9 mouse cellular contexts compared by ENCODE assay signal in genomic region chr12:40133573-40134271, GRCm38 (mm10). TPM values are rescaled to one million over a fixed set of nuclear protein-coding genes. Genes with fewer than 3 reads are reported as not detected.
DNase-seq lines count a peak whose midpoint lies in the region; ATAC-seq and TF ChIP-seq lines count a peak whose summit lies in the region.
"Had no signal": no experiment of that assay in that cellular context is flagged by ENCODE, and none has a peak within 500 bp of the region (broad histone marks: within the 10 kb centered on the region; RNA-seq: fewer than 3 reads in every experiment).

Gene Scin (minus strand): TSS chr12:40134228.

- no peaks in the 10 kb centered on the region for H3K36me3 ChIP-seq in forebrain, embryonic 16.5 days (ENCODE audit: control insufficient read depth, insufficient read depth)
- no peaks in the 10 kb centered on the region for H3K36me3 ChIP-seq in intestine, postnatal 0 days (ENCODE audit: control insufficient read depth, insufficient read depth)
- no peaks in the 10 kb centered on the region for H3K36me3 ChIP-seq in liver, postnatal 0 days (replicated peaks; ENCODE audit: insufficient read depth, low read length)

- no peak within 1 kb of the TSS for H3K27ac ChIP-seq in forebrain, embryonic 16.5 days (ENCODE audit: low read length)
- H3K27ac ChIP-seq in intestine, postnatal 0 days (ENCODE audit: low read depth, low read length) = no peak within 1 kb of the TSS
- H3K27ac ChIP-seq in liver, postnatal 0 days (ENCODE audit: low read depth) = no peak within 1 kb of the TSS
- no peak within 1 kb of the TSS for H3K27ac ChIP-seq in olfactory bulb, adult 2 months (ENCODE audit: insufficient read depth, low read depth, low read length)

- H3K9me3 ChIP-seq in forebrain, embryonic 16.5 days (ENCODE audit: control insufficient read depth, low read length) = no peaks in the 10 kb centered on the region
- no peaks in the 10 kb centered on the region for H3K9me3 ChIP-seq in intestine, postnatal 0 days (ENCODE audit: control insufficient read depth)
- no peaks in the 10 kb centered on the region for H3K9me3 ChIP-seq in liver, postnatal 0 days (ENCODE audit: low read length)

- H3K9ac ChIP-seq in forebrain, embryonic 16.5 days (replicated peaks; ENCODE audit: low read depth, low read length) = peak within 1 kb of the TSS; percentile 49
- H3K9ac ChIP-seq in intestine, postnatal 0 days (ENCODE audit: low read depth, low read length) = peak within 1 kb of the TSS; percentile 28
- H3K9ac ChIP-seq in liver, postnatal 0 days (replicated peaks) = no peak within 1 kb of the TSS

- intact Hi-C loops in gastrocnemius, postnatal 36 days (cut with DNase I) = no loop called here

- peak within 1 kb of the TSS; percentile 86 for H3K4me2 ChIP-seq in forebrain, embryonic 16.5 days (ENCODE audit: low read length)
- H3K4me2 ChIP-seq in intestine, postnatal 0 days (replicated peaks; ENCODE audit: low read depth) = peak within 1 kb of the TSS; percentile 88
- H3K4me2 ChIP-seq in liver, postnatal 0 days (ENCODE audit: low read depth, low read length) = peak within 1 kb of the TSS; percentile 64

- peaks cover 13% of the 10 kb centered on the region for H3K4me1 ChIP-seq in forebrain, embryonic 16.5 days (replicated peaks; ENCODE audit: control insufficient read depth, insufficient read depth, low read length)
- 0 out of 2 replicates have a peak, but pooled peaks cover 2% of the 10 kb centered on the region for H3K4me1 ChIP-seq in intestine, postnatal 0 days (replicated peaks; ENCODE audit: control insufficient read depth, insufficient read depth, low read length)
- peaks cover 5% of the 10 kb centered on the region; the same call in 1 of the 2 replicates for H3K4me1 ChIP-seq in liver, postnatal 0 days (ENCODE audit: insufficient read depth)
- H3K4me1 ChIP-seq in olfactory bulb, adult 2 months (ENCODE audit: control insufficient read depth, insufficient read depth, low read length) = peaks cover 8% of the 10 kb centered on the region

- H3K27me3 ChIP-seq in forebrain, embryonic 16.5 days (replicated peaks; ENCODE audit: control insufficient read depth, insufficient read depth, low read length) = peaks cover 17% of the 10 kb centered on the region
- H3K27me3 ChIP-seq in intestine, postnatal 0 days (replicated peaks; ENCODE audit: control insufficient read depth, insufficient read depth, low read length) = 0 out of 2 replicates have a peak, but pooled peaks cover 4% of the 10 kb centered on the region
- peaks cover 23% of the 10 kb centered on the region for H3K27me3 ChIP-seq in liver, postnatal 0 days (ENCODE audit: insufficient read depth, low read length)

- peak; percentile 15 for DNase-seq in gastrocnemius, adult 18-20 months (ENCODE audit: low spot score)
- no peak for DNase-seq in gastrocnemius, postnatal 36 days
- DNase-seq in liver, postnatal 0 days = peak; percentile 14
- DNase-seq in spleen, postnatal 14 days (ENCODE audit: low spot score in 2 of 2) = no peak

- TF ChIP-seq POLR2A in olfactory bulb, adult 2 months (IDR thresholded peaks at IDR 0.05; ENCODE audit: insufficient read depth, low read depth, low read length) = no peak

- H3K4me3 ChIP-seq in forebrain, embryonic 16.5 days (replicated peaks; ENCODE audit: low read length) = peak within 1 kb of the TSS; percentile 43
- H3K4me3 ChIP-seq in intestine, postnatal 0 days (ENCODE audit: low read depth, low read length) = peak within 1 kb of the TSS; percentile 50
- peak within 1 kb of the TSS; percentile 30 for H3K4me3 ChIP-seq in liver, postnatal 0 days (ENCODE audit: low read depth, low read length)
- peak within 1 kb of the TSS; percentile 8 for H3K4me3 ChIP-seq in olfactory bulb, adult 2 months (ENCODE audit: insufficient read depth, low read depth, low read length)

- TF ChIP-seq CTCF in intestine, postnatal 0 days (IDR thresholded peaks at IDR 0.05; ENCODE audit: low read depth) = no peak
- no peak for TF ChIP-seq CTCF in liver, postnatal 0 days (IDR thresholded peaks at IDR 0.05; ENCODE audit: low read depth)
- TF ChIP-seq CTCF in olfactory bulb, adult 2 months (IDR thresholded peaks at IDR 0.05; ENCODE audit: insufficient read depth, low read depth, low read length) = no peak

- WGBS in forebrain, embryonic 16.5 days = 1% methylated on average over 39 of the region's 39 CpGs
- WGBS in intestine, postnatal 0 days = 1% methylated on average over 39 of the region's 39 CpGs
- WGBS in liver, postnatal 0 days (ENCODE audit: insufficient replicate concordance) = 1% methylated on average over 39 of the region's 39 CpGs
- 3% methylated on average over 39 of the region's 39 CpGs for WGBS in olfactory bulb, adult 2 months

- TF ChIP-seq EP300 in liver, postnatal 0 days (IDR thresholded peaks at IDR 0.05; ENCODE audit: low read depth) = no peak

- peak; percentile 38 for ATAC-seq in activated CD4-positive, CD25-positive, alpha-beta regulatory T cell, adult 4 months
- ATAC-seq in forebrain, embryonic 16.5 days = peak; percentile 54; the same call in 1 of the 2 replicates
- ATAC-seq in intestine, postnatal 0 days = peak; percentile 55
- no peak for ATAC-seq in liver, postnatal 0 days

RNA-seq across cellular contexts. Expression of gene Scin, which starts in this region (rescaled TPM):
- 1 to 10 TPM; 1.4 to 1.6 TPM for total RNA-seq in gastrocnemius, adult 18-20 months (2021)
- total RNA-seq in gastrocnemius, postnatal 36 days (2021) = under 1 TPM; 0.76 to 0.97 TPM
- 1 to 10 TPM; 1.2 to 1.6 TPM for polyA plus RNA-seq in activated CD4-positive, CD25-positive, alpha-beta regulatory T cell, adult 4 months (2017; shearing (Covaris generic))
- 0.47 TPM in 1 of 2 replicates, not detected in the other for polyA plus RNA-seq in forebrain, embryonic 16.5 days (2015; fragmentation: Nextera tagmentation; extraction: Ambion mirVana)
- polyA plus RNA-seq in intestine, postnatal 0 days (2015; fragmentation: Nextera tagmentation; extraction: Ambion mirVana) = 29.2 and 29.3 TPM in 2 replicates
- polyA plus RNA-seq in liver, postnatal 0 days (2015; fragmentation: Nextera tagmentation; extraction: Ambion mirVana) = 0.07 TPM in 1 of 2 replicates, not detected in the other
- polyA plus RNA-seq in olfactory bulb, adult 2 months (2012; ENCODE audit: insufficient read depth, insufficient read length, low replicate concordance, missing spikeins) = not detected in 2 replicates
- total RNA-seq: liver, adult 2 months had no signal

Comparison
In these comparisons a context has a peak if more than half of its experiments do, and no peak if none do; other contexts are left out.
1. RNA of gene Scin (polyA plus RNA-seq): 29.2 to 29.3 TPM in intestine, postnatal 0 days; 1.2 to 1.6 TPM in activated CD4-positive, CD25-positive, alpha-beta regulatory T cell, adult 4 months, 0.07 TPM in liver, postnatal 0 days, 0.47 TPM in forebrain, embryonic 16.5 days and not detected in olfactory bulb, adult 2 months; every median in the first group is over 10 times any median in the second.
2. Peak in ATAC-seq, H3K4me3 ChIP-seq, H3K9ac ChIP-seq and H3K4me2 ChIP-seq in forebrain, embryonic 16.5 days; RNA of the gene not detected or under 1 TPM.
3. Peak in DNase-seq, H3K4me3 ChIP-seq and H3K4me2 ChIP-seq in liver, postnatal 0 days; RNA of the gene not detected or under 1 TPM.
4. Peak in every context shown above with its lines, with median percentiles within 50 percentile points of each other: H3K4me2 ChIP-seq and H3K4me3 ChIP-seq.